Mouse (Mus musculus): ENCODE results near the gene Fgfr2. TPM values are rescaled to one million over a fixed set of nuclear protein-coding genes. Genes with fewer than 3 reads are reported as not detected.
"Not testable (repeated sequence)": the region's sequence is repeated elsewhere in the genome, so short reads cannot be mapped to it uniquely, and the experiment has no call there.

Gene Fgfr2
- polyA plus RNA-seq, 1 experiment: 1.7 TPM

DNA sequence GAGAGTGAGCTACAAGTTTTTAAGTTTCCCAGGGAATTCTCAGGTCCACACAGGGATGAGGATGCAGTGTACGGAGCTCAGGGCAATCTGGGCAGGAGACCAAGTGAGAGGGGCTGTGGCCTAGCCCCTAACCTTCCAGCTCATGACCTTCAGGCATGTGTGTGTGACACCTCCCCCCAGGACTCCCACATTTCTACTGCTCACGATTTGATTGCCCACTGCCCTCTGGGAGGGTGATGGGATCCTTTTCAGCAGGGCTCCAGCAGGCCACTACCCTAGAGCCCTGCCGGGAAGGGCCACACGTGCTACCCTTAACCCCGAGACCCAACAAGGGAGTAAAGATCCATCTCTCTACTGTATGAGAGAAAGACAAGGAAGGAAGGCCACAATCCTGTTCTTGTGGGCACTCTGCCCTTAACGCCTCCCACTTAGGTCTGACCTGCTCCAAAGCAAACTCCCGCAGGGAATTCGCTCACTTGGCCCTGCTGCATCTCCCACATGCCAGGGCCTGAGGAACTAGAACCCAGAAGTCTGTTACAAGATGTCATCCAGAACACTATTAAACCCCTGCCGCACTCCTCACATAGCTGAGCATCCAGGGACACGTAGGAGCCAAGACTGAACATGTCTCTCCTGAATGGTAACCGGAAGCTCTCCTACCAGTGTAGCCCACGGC lies 24.9 kb downstream of the Fgfr2 start:
- Histone ChIP-seq H3K79me3 (ENCODE audit: low read depth) (peaks cover 92% of the 10 kb centered on the region), H3ac (ENCODE audit: control insufficient read depth, insufficient read length, low read depth) (no peak overlapping the region), H3K27me3 (ENCODE audit: control insufficient read depth, insufficient read depth, insufficient read length) (no peaks in the 10 kb centered on the region), H3K79me2 (ENCODE audit: control insufficient read depth, insufficient read depth) (peaks cover 98% of the 10 kb centered on the region), H3K36me3 (ENCODE audit: control insufficient read depth, insufficient read depth) (peaks cover 7% of the 10 kb centered on the region), H3K4me3 (ENCODE audit: insufficient read depth, poor library complexity, severe bottlenecking) (no peak overlapping the region)
- TF ChIP-seq USF1 (IDR thresholded peaks at IDR 0.05; ENCODE audit: low read depth) (no peak), CEBPB (IDR thresholded peaks at IDR 0.05; ENCODE audit: low read depth) (no peak), MAX (IDR thresholded peaks at IDR 0.05) (no peak), MYOG (IDR thresholded peaks at IDR 0.05; ENCODE audit: control insufficient read depth, extremely low read depth, insufficient read length) (no peak), MYOD1 (IDR thresholded peaks at IDR 0.05; ENCODE audit: control insufficient read depth, insufficient read length, low read depth) (no peak), FOSL1 (IDR thresholded peaks at IDR 0.05; ENCODE audit: insufficient read depth, low read length, poor library complexity, severe bottlenecking) (no peak), CTCF (IDR thresholded peaks at IDR 0.05; ENCODE audit: control insufficient read depth, insufficient read depth, insufficient read length) (no peak)

DNA sequence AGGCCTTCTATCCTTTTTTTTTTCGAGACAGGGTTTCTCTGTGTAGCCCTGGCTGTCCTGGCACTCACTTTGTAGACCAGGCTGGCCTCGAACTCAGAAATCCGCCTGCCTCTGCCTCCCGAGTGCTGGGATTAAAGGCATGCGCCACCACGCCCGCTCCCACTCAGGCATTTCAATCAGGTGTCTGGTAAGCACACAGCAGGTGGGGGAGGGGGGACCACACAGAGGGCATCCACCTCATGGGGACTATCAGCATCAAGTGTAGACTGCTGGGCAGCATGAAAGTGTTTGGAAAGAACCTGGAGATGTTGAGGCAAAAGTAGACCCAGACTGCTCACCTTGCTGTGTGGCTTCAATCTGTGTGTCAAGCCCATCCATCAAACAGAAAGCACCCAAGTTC lies 27.5 kb downstream of the Fgfr2 start:
- Histone ChIP-seq H3K79me2 (ENCODE audit: control insufficient read depth, insufficient read depth) (peaks cover 98% of the 10 kb centered on the region), H3K79me3 (ENCODE audit: low read depth) (peaks cover 91% of the 10 kb centered on the region)
- H3ac ChIP-seq (ENCODE audit: control insufficient read depth, insufficient read length, low read depth); H3K36me3 ChIP-seq (ENCODE audit: control insufficient read depth, insufficient read depth); H3K4me3 ChIP-seq (ENCODE audit: insufficient read depth, poor library complexity, severe bottlenecking); H3K27me3 ChIP-seq (ENCODE audit: control insufficient read depth, insufficient read depth, insufficient read length): not testable (repeated sequence)

DNA sequence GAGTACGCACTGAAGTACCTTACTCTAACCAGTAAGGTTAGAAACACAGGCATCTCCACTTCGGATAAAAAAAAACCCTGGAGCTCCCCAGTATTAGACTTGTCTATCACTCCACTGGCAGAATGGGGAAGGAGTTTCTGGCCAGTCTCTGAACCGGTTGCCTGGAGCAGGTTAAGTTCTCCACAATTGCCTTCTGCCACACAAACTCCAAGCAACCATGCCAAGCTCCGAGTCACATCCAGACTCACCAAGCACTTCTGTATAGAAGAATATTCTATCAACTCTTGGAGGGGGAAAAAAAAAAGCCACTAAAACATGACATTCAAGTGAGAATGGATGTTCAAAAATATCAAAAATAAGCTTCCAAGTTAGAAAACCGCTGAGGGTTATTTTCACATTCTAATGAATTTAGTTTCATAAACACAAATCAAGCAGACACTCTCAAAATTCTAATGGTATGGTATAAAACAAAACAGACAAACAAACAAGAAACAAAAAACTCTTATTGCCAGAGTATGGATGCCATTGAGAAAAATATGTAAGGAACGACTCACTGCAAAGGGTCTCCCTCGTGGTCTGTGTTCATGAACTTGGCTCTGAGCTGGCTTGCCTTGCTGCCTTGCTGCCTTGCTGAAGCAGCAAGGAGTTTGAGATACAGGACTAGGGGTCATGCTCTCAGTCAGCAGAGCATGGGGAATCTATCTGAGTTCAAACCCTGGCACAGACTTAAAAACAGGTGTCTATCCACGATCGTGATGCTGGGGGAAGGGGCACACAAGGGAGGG lies 28.2 kb downstream of the Fgfr2 start:
- no peak overlapping the region for H3ac ChIP-seq (ENCODE audit: control insufficient read depth, insufficient read length, low read depth)
- H3K4me3 ChIP-seq (ENCODE audit: insufficient read depth, poor library complexity, severe bottlenecking): no peak overlapping the region
- H3K36me3 ChIP-seq (ENCODE audit: control insufficient read depth, insufficient read depth): peaks cover 7% of the 10 kb centered on the region
- H3K27me3 ChIP-seq (ENCODE audit: control insufficient read depth, insufficient read depth, insufficient read length): no peaks in the 10 kb centered on the region
- H3K79me2 ChIP-seq (ENCODE audit: control insufficient read depth, insufficient read depth): peaks cover 98% of the 10 kb centered on the region
- peaks cover 91% of the 10 kb centered on the region for H3K79me3 ChIP-seq (ENCODE audit: low read depth)
- TF ChIP-seq MYOG (IDR thresholded peaks at IDR 0.05; ENCODE audit: control insufficient read depth, extremely low read depth, insufficient read length) (no peak), FOSL1 (IDR thresholded peaks at IDR 0.05; ENCODE audit: insufficient read depth, low read length, poor library complexity, severe bottlenecking) (no peak), CTCF (IDR thresholded peaks at IDR 0.05; ENCODE audit: control insufficient read depth, insufficient read depth, insufficient read length) (no peak), CEBPB (IDR thresholded peaks at IDR 0.05; ENCODE audit: low read depth) (no peak), USF1 (IDR thresholded peaks at IDR 0.05; ENCODE audit: low read depth) (no peak), MAX (IDR thresholded peaks at IDR 0.05) (no peak), MYOD1 (IDR thresholded peaks at IDR 0.05; ENCODE audit: control insufficient read depth, insufficient read length, low read depth) (no peak)

DNA sequence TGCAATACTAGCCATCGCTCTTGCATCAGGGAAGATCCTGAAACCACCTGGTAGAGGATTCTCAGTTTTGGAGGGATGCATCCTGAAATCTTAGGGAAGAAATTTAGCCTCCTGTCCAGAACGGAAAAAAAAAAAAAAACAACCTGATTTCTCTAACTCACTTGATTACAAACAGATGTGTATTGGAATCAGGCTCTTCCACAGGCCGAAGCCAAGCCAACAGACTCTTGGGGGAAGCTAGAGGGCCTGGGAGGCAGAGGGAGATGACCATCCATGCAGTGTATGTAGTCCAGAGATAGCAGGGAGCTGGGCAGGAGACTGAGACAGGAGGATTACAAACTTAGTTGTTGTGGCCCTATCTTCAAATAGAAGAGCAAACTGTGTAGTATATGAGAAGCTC lies 29.0 kb downstream of the Fgfr2 start:
- Histone ChIP-seq H3ac (ENCODE audit: control insufficient read depth, insufficient read length, low read depth) (no peak overlapping the region), H3K79me3 (ENCODE audit: low read depth) (peaks cover 88% of the 10 kb centered on the region), H3K4me3 (ENCODE audit: insufficient read depth, poor library complexity, severe bottlenecking) (no peak overlapping the region), H3K79me2 (ENCODE audit: control insufficient read depth, insufficient read depth) (peaks cover 98% of the 10 kb centered on the region), H3K27me3 (ENCODE audit: control insufficient read depth, insufficient read depth, insufficient read length) (no peaks in the 10 kb centered on the region), H3K36me3 (ENCODE audit: control insufficient read depth, insufficient read depth) (peaks cover 7% of the 10 kb centered on the region)
- TF ChIP-seq MAX (IDR thresholded peaks at IDR 0.05) (no peak), FOSL1 (IDR thresholded peaks at IDR 0.05; ENCODE audit: insufficient read depth, low read length, poor library complexity, severe bottlenecking) (no peak), USF1 (IDR thresholded peaks at IDR 0.05; ENCODE audit: low read depth) (no peak)

DNA sequence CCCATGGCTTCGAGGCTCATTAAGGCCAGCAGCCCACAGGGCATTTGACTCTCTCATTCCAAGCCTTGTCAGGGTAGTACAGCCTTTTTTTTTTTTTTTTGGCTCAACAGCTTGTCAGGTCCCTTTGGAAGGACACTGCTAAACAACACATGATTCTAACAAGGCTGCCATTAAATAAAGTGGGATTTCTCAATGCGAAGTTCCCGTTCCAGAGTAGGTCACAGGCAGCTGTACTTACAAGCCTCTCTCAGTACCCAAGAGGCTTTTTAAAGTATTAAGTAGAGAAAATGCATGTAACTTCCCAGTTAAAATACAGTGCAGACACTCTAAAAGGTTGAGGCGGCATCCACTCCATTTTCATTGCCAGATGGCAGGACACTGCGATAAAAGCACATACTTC lies 29.4 kb downstream of the Fgfr2 start:
- Histone ChIP-seq H3K36me3 (ENCODE audit: control insufficient read depth, insufficient read depth) (peaks cover 7% of the 10 kb centered on the region), H3ac (ENCODE audit: control insufficient read depth, insufficient read length, low read depth) (no peak overlapping the region), H3K4me3 (ENCODE audit: insufficient read depth, poor library complexity, severe bottlenecking) (no peak overlapping the region), H3K27me3 (ENCODE audit: control insufficient read depth, insufficient read depth, insufficient read length) (no peaks in the 10 kb centered on the region), H3K79me2 (ENCODE audit: control insufficient read depth, insufficient read depth) (peaks cover 98% of the 10 kb centered on the region), H3K79me3 (ENCODE audit: low read depth) (peaks cover 88% of the 10 kb centered on the region)
- TF ChIP-seq MYOG (IDR thresholded peaks at IDR 0.05; ENCODE audit: control insufficient read depth, extremely low read depth, insufficient read length): no peak
- no peak for TF ChIP-seq MAX (IDR thresholded peaks at IDR 0.05)
- TF ChIP-seq CTCF (IDR thresholded peaks at IDR 0.05; ENCODE audit: control insufficient read depth, insufficient read depth, insufficient read length): no peak
- TF ChIP-seq MYOD1 (IDR thresholded peaks at IDR 0.05; ENCODE audit: control insufficient read depth, insufficient read length, low read depth): no peak
- no peak for TF ChIP-seq USF1 (IDR thresholded peaks at IDR 0.05; ENCODE audit: low read depth)
- no peak for TF ChIP-seq FOSL1 (IDR thresholded peaks at IDR 0.05; ENCODE audit: insufficient read depth, low read length, poor library complexity, severe bottlenecking)
- no peak for TF ChIP-seq CEBPB (IDR thresholded peaks at IDR 0.05; ENCODE audit: low read depth)

DNA sequence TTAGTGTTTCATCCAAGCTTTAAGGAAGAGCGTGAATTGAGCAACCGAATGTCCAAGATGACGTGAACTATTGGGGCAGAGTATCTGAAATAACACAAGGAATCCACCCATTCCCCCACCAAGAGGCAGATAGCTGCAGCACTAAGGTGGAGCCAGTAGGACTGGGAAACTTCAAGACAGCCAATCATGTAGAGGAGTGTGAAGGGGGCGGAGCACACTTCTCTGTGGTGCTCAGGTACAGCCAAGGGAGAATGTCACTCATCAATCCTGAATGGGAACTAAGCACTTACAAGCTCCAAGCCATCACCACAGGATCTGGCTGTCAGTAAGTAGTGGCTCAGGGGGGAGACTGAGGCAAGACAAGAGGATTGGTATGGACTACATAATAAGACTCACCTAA lies 32.5 kb downstream of the Fgfr2 start:
- H3K36me3 ChIP-seq (ENCODE audit: control insufficient read depth, insufficient read depth): peaks cover 3% of the 10 kb centered on the region
- no peak overlapping the region for H3K4me3 ChIP-seq (ENCODE audit: insufficient read depth, poor library complexity, severe bottlenecking)
- H3ac ChIP-seq (ENCODE audit: control insufficient read depth, insufficient read length, low read depth): no peak overlapping the region
- peaks cover 100% of the 10 kb centered on the region for H3K79me2 ChIP-seq (ENCODE audit: control insufficient read depth, insufficient read depth)
- H3K27me3 ChIP-seq (ENCODE audit: control insufficient read depth, insufficient read depth, insufficient read length): no peaks in the 10 kb centered on the region
- TF ChIP-seq CEBPB (IDR thresholded peaks at IDR 0.05; ENCODE audit: low read depth) (no peak), MAX (IDR thresholded peaks at IDR 0.05) (no peak), FOSL1 (IDR thresholded peaks at IDR 0.05; ENCODE audit: insufficient read depth, low read length, poor library complexity, severe bottlenecking) (no peak), MYOG (IDR thresholded peaks at IDR 0.05; ENCODE audit: control insufficient read depth, extremely low read depth, insufficient read length) (no peak), USF1 (IDR thresholded peaks at IDR 0.05; ENCODE audit: low read depth) (no peak), MYOD1 (IDR thresholded peaks at IDR 0.05; ENCODE audit: control insufficient read depth, insufficient read length, low read depth) (no peak), CTCF (IDR thresholded peaks at IDR 0.05; ENCODE audit: control insufficient read depth, insufficient read depth, insufficient read length) (no peak)
- H3K79me3 ChIP-seq (ENCODE audit: low read depth): peaks cover 86% of the 10 kb centered on the region
